Mouse (Mus musculus) forebrain, embryonic 16.5 days (tissue): Measurements from ENCODE around the gene Pfn4. TPM values are rescaled to one million over a fixed set of nuclear protein-coding genes. Genes with fewer than 3 reads are reported as not detected.
"Not testable (repeated sequence)": the region's sequence is repeated elsewhere in the genome, so short reads cannot be mapped to it uniquely, and the experiment has no call there.

Experiments used
- ATAC-seq: fragments of 200-750 bp; cut with Nextera tagmentation; 2 replicates; pipeline ENCODE4 v1.8.0; 2017; ENCODE audit warnings: mild to moderate bottlenecking, moderate library complexity
- H3K27ac ChIP-seq: fragments of 300-500 bp; sonication (generic); 2 replicates; pipeline ENCODE4 v1.5.1; 2014; ENCODE audit warnings: low read length, control low read depth
- H3K27me3 ChIP-seq: fragments of 300-500 bp; sonication (generic); replicated peaks from 2 replicates; pipeline ENCODE4 v1.6.1; 2014; ENCODE audit warnings: low read length; ENCODE audit not compliant: control insufficient read depth, insufficient read depth
- H3K36me3 ChIP-seq: fragments of 300-500 bp; sonication (generic); 2 replicates; pipeline ENCODE4 v1.6.1; 2014; ENCODE audit not compliant: control insufficient read depth, insufficient read depth
- H3K4me1 ChIP-seq: fragments of 300-500 bp; sonication (generic); replicated peaks from 2 replicates; pipeline ENCODE4 v1.6.1; 2014; ENCODE audit warnings: low read length; ENCODE audit not compliant: control insufficient read depth, insufficient read depth
- H3K4me2 ChIP-seq: fragments of 300-500 bp; sonication (generic); 2 replicates; pipeline ENCODE4 v1.6.1; 2014; ENCODE audit warnings: mild to moderate bottlenecking, low read length, control low read depth
- H3K4me3 ChIP-seq: fragments of 300-500 bp; sonication (generic); replicated peaks from 2 replicates; pipeline ENCODE4 v1.5.1; 2014; ENCODE audit warnings: mild to moderate bottlenecking, low read length, control low read depth
- H3K9ac ChIP-seq: fragments of 300-500 bp; sonication (generic); replicated peaks from 2 replicates; pipeline ENCODE4 v1.6.1; 2014; ENCODE audit warnings: low read depth, low read length, control low read depth
- H3K9me3 ChIP-seq: fragments of 300-500 bp; sonication (generic); 2 replicates; pipeline ENCODE4 v1.6.1; 2016; ENCODE audit warnings: low read length; ENCODE audit not compliant: control insufficient read depth
- WGBS: fragments of 180-500 bp; shearing (Covaris S2); extraction: QIAGEN DNeasy Blood & Tissue Kit; methylation state at CpG from one replicate; pipeline ENCODE4 v1.1.7; 2014; 5-methylcytosine and 5-hydroxymethylcytosine counted together
- polyA plus RNA-seq: library from polyadenylated mRNA; unstranded; fragments of >200 nt; fragmentation: Nextera tagmentation; extraction: Ambion mirVana; gene quantifications from 2 replicates; pipeline ENCODE4 v1.2.1, GENCODE M21; 2015

Gene Pfn4
- polyA plus RNA-seq, 1 experiment from 2014 or later = 12.5 TPM

GRCm38 (mm10) chr12:4781725-4782404 lies 13.0 kb downstream of the Pfn4 start:
- H3K4me1 ChIP-seq, H3K36me3 ChIP-seq, H3K9ac ChIP-seq, H3K27ac ChIP-seq, H3K4me3 ChIP-seq, ATAC-seq, H3K9me3 ChIP-seq, H3K4me2 ChIP-seq, H3K27me3 ChIP-seq: not testable (repeated sequence)
- 88% methylated on average over 8 of the region's 9 CpGs for WGBS

DNA sequence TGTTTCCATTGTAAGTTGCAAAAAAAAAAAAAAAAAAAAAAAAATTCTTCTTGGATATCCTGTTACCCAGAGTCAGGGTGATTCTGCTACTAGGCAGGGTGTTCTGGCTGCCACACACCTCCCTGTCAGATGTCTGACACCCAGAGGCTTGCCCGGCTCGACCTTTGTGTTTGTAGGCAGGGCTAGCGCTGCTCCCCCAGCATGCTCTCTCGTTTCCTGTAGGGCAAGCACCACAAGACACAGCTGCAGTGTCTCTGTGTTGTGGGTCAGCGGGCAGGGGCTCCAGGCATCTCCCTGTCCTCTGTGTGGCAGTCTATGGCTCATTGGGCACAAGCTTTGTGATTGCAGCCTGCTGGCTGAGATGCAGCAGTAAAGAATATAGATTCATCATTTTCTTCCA lies 14.8 kb downstream of the Pfn4 start:
- Histone ChIP-seq H3K27me3 (no peaks in the 10 kb centered on the region), H3K4me3 (no peak overlapping the region), H3K27ac (no peak overlapping the region), H3K9ac (no peak overlapping the region), H3K36me3 (no peaks in the 10 kb centered on the region), H3K4me1 (no peaks in the 10 kb centered on the region), H3K9me3 (no peaks in the 10 kb centered on the region), H3K4me2 (no peak overlapping the region)
- WGBS = 72% methylated on average over 5 of the region's 5 CpGs
- ATAC-seq = no peak

DNA sequence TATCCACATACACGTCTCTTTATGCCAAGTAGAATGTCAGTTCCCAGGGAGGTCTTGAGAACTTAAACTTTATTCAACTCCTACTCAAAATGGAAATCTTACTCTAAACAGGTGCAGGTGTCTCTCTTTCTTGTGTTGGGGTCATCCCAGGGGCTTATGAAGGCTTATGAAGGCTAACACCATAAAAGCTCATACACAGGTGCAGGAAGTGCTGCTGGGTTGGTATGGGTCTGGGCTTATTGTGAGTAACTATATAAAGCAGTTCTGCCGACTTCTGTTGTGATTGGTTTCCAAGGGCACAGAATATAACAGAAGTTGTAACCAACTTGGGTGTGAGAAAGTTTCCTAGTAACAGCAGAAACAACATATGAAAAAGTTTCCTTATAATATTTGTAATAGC lies 15.6 kb downstream of the Pfn4 start:
- Histone ChIP-seq H3K9me3 (no peaks in the 10 kb centered on the region), H3K4me2 (no peak overlapping the region), H3K4me3 (no peak overlapping the region), H3K4me1 (no peaks in the 10 kb centered on the region), H3K9ac (no peak overlapping the region), H3K27ac (no peak overlapping the region), H3K27me3 (no peaks in the 10 kb centered on the region), H3K36me3 (no peaks in the 10 kb centered on the region)
- WGBS = 82% methylated on average over 2 of the region's 2 CpGs
- ATAC-seq = no peak

- 93% methylated on average over 25 of the region's 25 CpGs for WGBS
These were observed 19.3 kb downstream of the Pfn4 start for GRCm38 (mm10) chr12:4788128-4788527.

DNA sequence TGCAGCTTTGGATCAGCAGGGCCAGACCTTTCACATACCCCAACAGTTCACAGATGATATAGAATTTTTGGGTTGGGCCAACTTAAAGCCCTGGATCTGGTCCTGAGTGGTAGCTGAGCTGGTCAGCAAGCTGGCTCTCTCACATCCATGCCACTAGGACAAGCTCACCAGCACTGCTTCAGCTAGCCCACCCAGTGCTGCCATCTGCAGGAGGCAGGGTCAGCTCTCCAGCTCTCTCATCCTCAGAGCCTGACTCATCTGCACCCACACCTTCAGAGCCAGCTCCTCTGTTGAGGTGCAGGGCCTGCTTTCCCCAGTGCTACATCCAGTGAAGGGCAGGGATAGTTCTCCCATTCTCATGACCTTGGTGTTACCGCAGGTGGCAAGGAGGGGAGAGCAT lies 24.9 kb downstream of the Pfn4 start:
- WGBS = 70% methylated on average over 1 of the region's 1 CpGs
- no peak overlapping the region for H3K4me3 ChIP-seq
- no peaks in the 10 kb centered on the region for H3K27me3 ChIP-seq
- no peaks in the 10 kb centered on the region for H3K9me3 ChIP-seq
- H3K4me2 ChIP-seq = no peak overlapping the region
- no peak overlapping the region for H3K27ac ChIP-seq
- no peaks in the 10 kb centered on the region for H3K36me3 ChIP-seq
- ATAC-seq = no peak
- no peaks in the 10 kb centered on the region for H3K4me1 ChIP-seq
- no peak overlapping the region for H3K9ac ChIP-seq

More at GRCm38 (mm10) chr12:4788128-4788527, 19.3 kb downstream of the Pfn4 start:
- H3K9me3 ChIP-seq, ATAC-seq, H3K36me3 ChIP-seq, H3K4me3 ChIP-seq, H3K27ac ChIP-seq, H3K9ac ChIP-seq, H3K27me3 ChIP-seq, H3K4me2 ChIP-seq, H3K4me1 ChIP-seq: not testable (repeated sequence)

DNA sequence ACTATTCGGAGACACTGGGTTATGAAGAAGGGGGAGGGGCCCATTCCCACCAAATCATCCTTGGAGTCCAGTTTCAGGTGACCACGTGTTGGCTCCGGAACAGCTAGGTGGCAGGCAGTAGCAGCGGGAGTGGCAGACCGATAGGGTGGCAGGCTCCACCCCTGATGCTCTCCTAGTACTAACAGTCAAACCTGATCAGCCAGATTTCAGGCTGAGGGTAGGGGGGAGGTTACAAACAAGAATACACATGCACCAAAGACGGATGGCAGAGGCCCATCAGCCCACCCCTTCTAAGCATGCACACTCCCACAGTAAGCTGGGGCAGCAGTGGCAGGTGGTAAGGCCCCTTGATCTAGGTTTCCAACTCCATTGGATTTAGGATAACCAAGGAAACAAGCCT lies 28.6 kb downstream of the Pfn4 start:
- H3K9ac ChIP-seq, H3K27ac ChIP-seq, ATAC-seq, H3K4me2 ChIP-seq, H3K27me3 ChIP-seq, H3K4me1 ChIP-seq, H3K9me3 ChIP-seq, H3K36me3 ChIP-seq, H3K4me3 ChIP-seq: not testable (repeated sequence)
- WGBS = 77% methylated on average over 6 of the region's 6 CpGs

DNA sequence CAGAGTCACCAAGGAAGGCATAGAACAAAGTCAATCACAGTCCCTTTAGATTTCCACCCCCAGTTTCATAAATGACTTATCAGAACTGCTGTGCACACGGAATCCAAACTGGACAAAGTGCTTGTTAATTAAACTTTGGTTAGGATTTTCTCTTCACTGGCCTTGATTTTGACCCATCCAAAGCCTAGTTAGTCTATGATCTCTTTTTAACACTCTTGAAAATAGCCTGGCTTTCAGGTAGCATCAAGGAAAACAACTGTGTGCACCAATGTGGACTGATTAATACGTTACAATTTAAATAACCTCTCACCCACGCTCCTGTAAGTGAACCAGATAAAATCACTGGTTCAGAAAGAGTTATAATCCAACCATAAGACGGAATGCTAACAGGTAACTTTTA lies 42.2 kb downstream of the Pfn4 start:
- no peaks in the 10 kb centered on the region for H3K9me3 ChIP-seq
- no peak overlapping the region for H3K4me3 ChIP-seq
- H3K36me3 ChIP-seq = no peaks in the 10 kb centered on the region
- no peaks in the 10 kb centered on the region for H3K27me3 ChIP-seq
- H3K4me2 ChIP-seq = no peak overlapping the region
- H3K9ac ChIP-seq = no peak overlapping the region
- ATAC-seq = no peak
- no peaks in the 10 kb centered on the region for H3K4me1 ChIP-seq
- H3K27ac ChIP-seq = no peak overlapping the region
- 79% methylated on average over 4 of the region's 4 CpGs for WGBS

GRCm38 (mm10) chr12:4811705-4812104 lies 42.9 kb downstream of the Pfn4 start:
- Histone ChIP-seq H3K9ac (no peak overlapping the region), H3K4me2 (no peak overlapping the region), H3K27me3 (no peaks in the 10 kb centered on the region), H3K4me1 (peaks cover 4% of the 10 kb centered on the region; the same call in 1 of the 2 replicates), H3K9me3 (no peaks in the 10 kb centered on the region), H3K4me3 (no peak overlapping the region), H3K27ac (no peak overlapping the region), H3K36me3 (no peaks in the 10 kb centered on the region)
- 77% methylated on average over 3 of the region's 3 CpGs for WGBS
- ATAC-seq = no peak

GRCm38 (mm10) chr12:4813636-4814035 lies 44.8 kb downstream of the Pfn4 start:
- Histone ChIP-seq H3K27me3 (no peaks in the 10 kb centered on the region), H3K4me2 (no peak overlapping the region), H3K27ac (no peak overlapping the region), H3K4me1 (peaks cover 11% of the 10 kb centered on the region), H3K9ac (no peak overlapping the region), H3K9me3 (no peaks in the 10 kb centered on the region), H3K36me3 (no peaks in the 10 kb centered on the region), H3K4me3 (no peak overlapping the region)
- WGBS = 81% methylated on average over 4 of the region's 4 CpGs
- no peak for ATAC-seq
